Mouse (Mus musculus): Measurements from ENCODE around the gene 9930111J21Rik2.
"Not testable (repeated sequence)": the region's sequence is repeated elsewhere in the genome, so short reads cannot be mapped to it uniquely, and the experiment has no call there.

9930111J21Rik2 gene

GRCm38 (mm10) chr11:49050064-49050463 lies 978 bp downstream of the 9930111J21Rik2 start:
- H3K9me3 ChIP-seq (ENCODE audit: low read length); H3K4me3 ChIP-seq (replicated peaks; ENCODE audit: low read length); H3K27me3 ChIP-seq (ENCODE audit: insufficient read depth, low read length): not testable (repeated sequence)

GRCm38 (mm10) chr11:49012074-49012473 lies 39.0 kb downstream of the 9930111J21Rik2 start:
- H3K36me3 ChIP-seq (ENCODE audit: insufficient read depth, low read length); H3K4me3 ChIP-seq (replicated peaks; ENCODE audit: low read length); H3K9me3 ChIP-seq (ENCODE audit: low read length); H3K27me3 ChIP-seq (ENCODE audit: insufficient read depth, low read length); H3K4me1 ChIP-seq (replicated peaks; ENCODE audit: low read depth, low read length): not testable (repeated sequence)

More at GRCm38 (mm10) chr11:49050064-49050463, 978 bp downstream of the 9930111J21Rik2 start:
- H3K4me1 ChIP-seq (replicated peaks; ENCODE audit: low read depth, low read length); H3K36me3 ChIP-seq (ENCODE audit: insufficient read depth, low read length): not testable (repeated sequence)

GRCm38 (mm10) chr11:49006785-49007184 lies 44.3 kb downstream of the 9930111J21Rik2 start:
- H3K4me3 ChIP-seq (replicated peaks; ENCODE audit: low read length); H3K27me3 ChIP-seq (ENCODE audit: insufficient read depth, low read length); H3K9me3 ChIP-seq (ENCODE audit: low read length); H3K4me1 ChIP-seq (replicated peaks; ENCODE audit: low read depth, low read length); H3K36me3 ChIP-seq (ENCODE audit: insufficient read depth, low read length): not testable (repeated sequence)

- H3K4me1 ChIP-seq (replicated peaks; ENCODE audit: low read depth, low read length); H3K9me3 ChIP-seq (ENCODE audit: low read length); H3K36me3 ChIP-seq (ENCODE audit: insufficient read depth, low read length); H3K4me3 ChIP-seq (replicated peaks; ENCODE audit: low read length); H3K27me3 ChIP-seq (ENCODE audit: insufficient read depth, low read length): not testable (repeated sequence)
Measured at GRCm38 (mm10) chr11:49006317-49006716, 44.7 kb downstream of the 9930111J21Rik2 start.

GRCm38 (mm10) chr11:49000411-49000810 lies 50.6 kb downstream of the 9930111J21Rik2 start:
- not testable (repeated sequence) for H3K4me1 ChIP-seq (replicated peaks; ENCODE audit: low read depth, low read length); H3K4me3 ChIP-seq (replicated peaks; ENCODE audit: low read length); H3K36me3 ChIP-seq (ENCODE audit: insufficient read depth, low read length); H3K27me3 ChIP-seq (ENCODE audit: insufficient read depth, low read length); H3K9me3 ChIP-seq (ENCODE audit: low read length)

- not testable (repeated sequence) for H3K9me3 ChIP-seq (ENCODE audit: low read length); H3K27me3 ChIP-seq (ENCODE audit: insufficient read depth, low read length); H3K36me3 ChIP-seq (ENCODE audit: insufficient read depth, low read length); H3K4me3 ChIP-seq (replicated peaks; ENCODE audit: low read length)
- H3K4me1 ChIP-seq (replicated peaks; ENCODE audit: low read depth, low read length): peaks cover 23% of the 10 kb centered on the region
Measured at GRCm38 (mm10) chr11:48994018-48994417, 57.0 kb downstream of the 9930111J21Rik2 start, which contains the start of gene Tgtp1. Gene Tgtp1, minus strand, starts transcription at chr11:48994172.

GRCm38 (mm10) chr11:48993296-48993695 lies 57.7 kb downstream of the 9930111J21Rik2 start:
- H3K9me3 ChIP-seq (ENCODE audit: low read length); H3K36me3 ChIP-seq (ENCODE audit: insufficient read depth, low read length); H3K27me3 ChIP-seq (ENCODE audit: insufficient read depth, low read length); H3K4me3 ChIP-seq (replicated peaks; ENCODE audit: low read length): not testable (repeated sequence)
- H3K4me1 ChIP-seq (replicated peaks; ENCODE audit: low read depth, low read length): peaks cover 23% of the 10 kb centered on the region

GRCm38 (mm10) chr11:48991740-48992520 lies 59.1 kb downstream of the 9930111J21Rik2 start, which contains the start of gene Gm12185:
Gene Gm12185, minus strand, starts transcription at chr11:48992226.
- H3K36me3 ChIP-seq (ENCODE audit: insufficient read depth, low read length); H3K9me3 ChIP-seq (ENCODE audit: low read length); H3K27me3 ChIP-seq (ENCODE audit: insufficient read depth, low read length); H3K4me3 ChIP-seq (replicated peaks; ENCODE audit: low read length): not testable (repeated sequence)
- peaks cover 23% of the 10 kb centered on the region for H3K4me1 ChIP-seq (replicated peaks; ENCODE audit: low read depth, low read length)

- not testable (repeated sequence) for H3K4me3 ChIP-seq (replicated peaks; ENCODE audit: low read length); H3K9me3 ChIP-seq (ENCODE audit: low read length); H3K27me3 ChIP-seq (ENCODE audit: insufficient read depth, low read length); H3K36me3 ChIP-seq (ENCODE audit: insufficient read depth, low read length)
- H3K4me1 ChIP-seq (replicated peaks; ENCODE audit: low read depth, low read length): peaks cover 23% of the 10 kb centered on the region
Measured at GRCm38 (mm10) chr11:48989981-48990380, 61.1 kb downstream of the 9930111J21Rik2 start.

- H3K27me3 ChIP-seq (ENCODE audit: insufficient read depth, low read length); H3K9me3 ChIP-seq (ENCODE audit: low read length); H3K36me3 ChIP-seq (ENCODE audit: insufficient read depth, low read length); H3K4me3 ChIP-seq (replicated peaks; ENCODE audit: low read length): not testable (repeated sequence)
- H3K4me1 ChIP-seq (replicated peaks; ENCODE audit: low read depth, low read length): peaks cover 10% of the 10 kb centered on the region
Measured at GRCm38 (mm10) chr11:48988219-48988618, 62.8 kb downstream of the 9930111J21Rik2 start.

- not testable (repeated sequence) for H3K36me3 ChIP-seq (ENCODE audit: insufficient read depth, low read length); H3K9me3 ChIP-seq (ENCODE audit: low read length); H3K4me1 ChIP-seq (replicated peaks; ENCODE audit: low read depth, low read length); H3K4me3 ChIP-seq (replicated peaks; ENCODE audit: low read length); H3K27me3 ChIP-seq (ENCODE audit: insufficient read depth, low read length)
Measured at GRCm38 (mm10) chr11:48982848-48983247, 68.2 kb downstream of the 9930111J21Rik2 start.

GRCm38 (mm10) chr11:48980052-48980451 lies 71.0 kb downstream of the 9930111J21Rik2 start:
- not testable (repeated sequence) for H3K4me1 ChIP-seq (replicated peaks; ENCODE audit: low read depth, low read length); H3K4me3 ChIP-seq (replicated peaks; ENCODE audit: low read length); H3K36me3 ChIP-seq (ENCODE audit: insufficient read depth, low read length); H3K9me3 ChIP-seq (ENCODE audit: low read length); H3K27me3 ChIP-seq (ENCODE audit: insufficient read depth, low read length)

- not testable (repeated sequence) for H3K36me3 ChIP-seq (ENCODE audit: insufficient read depth, low read length); H3K4me3 ChIP-seq (replicated peaks; ENCODE audit: low read length); H3K9me3 ChIP-seq (ENCODE audit: low read length); H3K4me1 ChIP-seq (replicated peaks; ENCODE audit: low read depth, low read length); H3K27me3 ChIP-seq (ENCODE audit: insufficient read depth, low read length)
Measured at GRCm38 (mm10) chr11:48979251-48979650, 71.8 kb downstream of the 9930111J21Rik2 start, which contains the start of gene 9930111J21Rik1. Gene 9930111J21Rik1, minus strand, starts transcription at chr11:48979398.

GRCm38 (mm10) chr11:48978240-48978939 lies 72.7 kb downstream of the 9930111J21Rik2 start, which contains the start of gene Olfr56:
Gene Olfr56, plus strand, starts transcription at chr11:48978889.
- not testable (repeated sequence) for H3K4me3 ChIP-seq (replicated peaks; ENCODE audit: low read length); H3K27me3 ChIP-seq (ENCODE audit: insufficient read depth, low read length); H3K9me3 ChIP-seq (ENCODE audit: low read length); H3K4me1 ChIP-seq (replicated peaks; ENCODE audit: low read depth, low read length); H3K36me3 ChIP-seq (ENCODE audit: insufficient read depth, low read length)
